Mouse (Mus musculus) thymus, postnatal 0 days (tissue): ENCODE measurements around the gene Rnpep. TPM values are rescaled to one million over a fixed set of nuclear protein-coding genes. Genes with fewer than 3 reads are reported as not detected.
A peak's percentile ranks its signal among the peaks of the same experiment; 100 is the strongest.
"Not testable (repeated sequence)": the region's sequence is repeated elsewhere in the genome, so short reads cannot be mapped to it uniquely, and the experiment has no call there.

ENCODE experiments used
- DNase-seq: peaks from one replicate; pipeline ENCODE4 v3.0.0-alpha.2; 2015; ENCODE audit warnings: low spot score
- polyA plus RNA-seq: library from polyadenylated mRNA; unstranded; fragments of >200 nt; fragmentation: Nextera tagmentation; extraction: Ambion mirVana; gene quantifications from 2 replicates; pipeline ENCODE4 v1.2.1, GENCODE M21; 2015

The Rnpep gene
- polyA plus RNA-seq, 1 experiment from 2014 or later = 58.1 TPM

- DNase-seq = peak; percentile 70
These were observed 24.8 kb downstream of the Rnpep start for GRCm38 (mm10) chr1:135259128-135259436.

GRCm38 (mm10) chr1:135258380-135259127 is 25.3 kb downstream of the Rnpep start, which contains the start of gene Elf3:
Gene Elf3, minus strand, starts transcription at chr1:135258568.
- no peak for DNase-seq

- no peak for DNase-seq
These were observed 27.6 kb downstream of the Rnpep start for GRCm38 (mm10) chr1:135256299-135256698.

GRCm38 (mm10) chr1:135252854-135253253 is 31.0 kb downstream of the Rnpep start:
- no peak for DNase-seq

GRCm38 (mm10) chr1:135251405-135251804 is 32.5 kb downstream of the Rnpep start:
- DNase-seq = no peak

- no peak for DNase-seq
These were observed 33.2 kb downstream of the Rnpep start for GRCm38 (mm10) chr1:135250706-135251105.

- no peak for DNase-seq
These were observed 35.4 kb downstream of the Rnpep start for GRCm38 (mm10) chr1:135248434-135248850.

- no peak for DNase-seq
These were observed 39.9 kb downstream of the Rnpep start for GRCm38 (mm10) chr1:135244014-135244413.

GRCm38 (mm10) chr1:135240206-135240605 is 43.7 kb downstream of the Rnpep start:
- DNase-seq = not testable (repeated sequence)

GRCm38 (mm10) chr1:135237131-135237851 is 46.6 kb downstream of the Rnpep start:
- no peak for DNase-seq

- DNase-seq = no peak
These were observed 49.1 kb downstream of the Rnpep start for GRCm38 (mm10) chr1:135234771-135235170.

- DNase-seq = no peak
These were observed 49.9 kb downstream of the Rnpep start for GRCm38 (mm10) chr1:135233961-135234360.

GRCm38 (mm10) chr1:135231878-135232277 is 52.0 kb downstream of the Rnpep start:
- not testable (repeated sequence) for DNase-seq

- no peak for DNase-seq
These were observed 56.4 kb downstream of the Rnpep start for GRCm38 (mm10) chr1:135227339-135227950.

GRCm38 (mm10) chr1:135224981-135225604 is 58.8 kb downstream of the Rnpep start:
- no peak for DNase-seq

- peak; percentile 7 for DNase-seq
These were observed 59.7 kb downstream of the Rnpep start for GRCm38 (mm10) chr1:135224147-135224546.

- DNase-seq = no peak
These were observed 66.2 kb downstream of the Rnpep start for GRCm38 (mm10) chr1:135217607-135218233.

GRCm38 (mm10) chr1:135213772-135214640 is 69.9 kb downstream of the Rnpep start:
- no peak for DNase-seq
